Mouse (Mus musculus): ENCODE data around the gene Vsir.

The Vsir gene

DNA sequence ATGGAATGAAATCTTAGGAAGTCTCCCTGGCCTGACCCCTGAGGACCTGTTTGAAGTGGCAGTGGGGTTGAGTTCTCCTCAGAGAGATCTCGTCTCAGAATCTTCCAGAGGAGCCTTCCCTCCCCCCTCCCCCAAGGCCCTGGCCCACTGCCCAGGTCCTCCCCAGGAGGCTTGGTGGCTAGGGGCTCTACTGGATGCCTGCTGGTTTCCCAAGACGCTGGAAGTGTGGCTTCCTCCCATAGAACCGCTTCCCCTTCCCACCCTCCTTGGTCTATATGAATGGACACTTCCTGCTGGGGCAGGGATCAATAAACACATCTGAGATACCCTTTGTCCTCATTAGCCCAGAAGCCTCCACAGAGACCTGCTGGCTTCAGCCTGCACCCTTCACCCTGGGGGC, 4.6 kb downstream of the Vsir start:
- in situ Hi-C loops (cut with MboI; ENCODE audit: low pct_unique_long_range_greater_than_20kb in 1 of 2, low sequenced_read_pairs in 2 of 2, unreplicated experiment in 1 of 2), result no loop called here

DNA sequence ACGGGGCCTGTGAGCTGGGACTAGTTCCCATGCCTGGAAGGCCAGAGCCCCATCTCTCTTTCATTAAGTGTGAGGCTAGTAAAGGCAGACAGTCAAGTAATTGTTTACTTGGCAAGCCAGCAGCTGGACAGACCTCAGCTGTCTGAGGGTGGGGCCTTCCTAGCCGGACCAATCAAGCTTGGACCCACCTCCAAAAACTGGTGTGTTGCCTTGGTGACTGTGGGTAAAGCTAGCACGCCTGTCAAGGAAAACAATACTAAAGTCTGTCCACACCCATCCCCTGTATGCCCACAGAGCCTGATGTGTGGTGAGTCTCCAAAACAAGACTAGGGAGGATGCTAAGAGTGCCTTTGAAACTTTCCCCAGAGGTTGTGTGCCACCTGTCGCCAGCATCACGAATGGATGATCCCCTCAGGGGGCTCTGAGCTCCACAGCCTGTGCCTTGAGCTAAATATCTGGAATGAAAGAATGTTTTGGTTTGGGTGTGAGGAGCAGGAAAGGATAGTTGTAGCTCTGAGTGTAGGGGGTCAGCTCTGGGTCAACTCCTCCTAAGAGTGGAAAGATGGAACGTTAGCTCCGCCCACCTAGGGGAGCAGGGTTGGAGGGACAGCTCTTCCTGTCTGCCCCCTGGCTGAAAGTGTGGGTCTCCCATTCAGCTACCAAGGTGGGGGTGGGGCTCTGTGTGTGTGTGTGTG, 5.3 kb downstream of the Vsir start:
- in situ Hi-C loops (cut with MboI; ENCODE audit: low pct_unique_long_range_greater_than_20kb in 1 of 2, low sequenced_read_pairs in 2 of 2, unreplicated experiment in 1 of 2), result no loop called here

DNA sequence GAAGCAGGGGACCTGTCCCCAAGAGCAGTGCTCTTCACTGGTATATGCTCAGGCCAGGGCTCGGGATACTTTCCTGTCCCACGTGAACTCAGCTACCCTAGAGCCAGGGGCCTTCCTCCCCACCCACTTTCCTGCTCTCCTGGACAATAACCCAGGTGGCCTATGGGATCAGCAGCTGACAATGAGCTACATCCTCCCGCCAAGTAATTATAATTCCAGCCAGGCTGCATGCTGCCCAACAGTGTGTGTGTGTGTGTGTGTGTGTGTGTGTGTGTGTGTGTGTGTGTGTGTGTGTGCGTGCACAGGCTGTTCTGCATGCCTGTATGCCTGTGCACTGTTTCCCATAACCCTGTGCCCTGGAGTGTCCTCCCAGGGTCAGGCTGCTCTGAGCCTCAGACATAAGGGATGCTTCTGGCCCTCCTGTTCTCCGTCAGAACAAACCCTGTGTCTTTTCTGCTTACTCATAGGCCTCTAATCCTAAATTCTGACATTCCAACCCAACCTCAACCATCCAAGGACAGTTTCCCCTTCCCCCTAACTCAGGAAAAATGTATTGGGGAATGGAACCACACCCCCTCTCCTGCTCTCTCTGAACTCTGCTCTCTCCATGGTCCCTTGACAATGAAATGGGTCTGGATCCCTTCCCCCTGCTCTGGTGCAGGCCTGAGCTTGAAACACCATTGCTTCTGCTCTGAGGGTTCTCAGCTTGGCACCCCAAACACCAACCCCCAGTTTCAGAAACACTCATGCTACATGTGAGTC, 6.8 kb downstream of the Vsir start:
- in situ Hi-C loops (cut with MboI; ENCODE audit: low pct_unique_long_range_greater_than_20kb in 1 of 2, low sequenced_read_pairs in 2 of 2, unreplicated experiment in 1 of 2), result no loop called here

DNA sequence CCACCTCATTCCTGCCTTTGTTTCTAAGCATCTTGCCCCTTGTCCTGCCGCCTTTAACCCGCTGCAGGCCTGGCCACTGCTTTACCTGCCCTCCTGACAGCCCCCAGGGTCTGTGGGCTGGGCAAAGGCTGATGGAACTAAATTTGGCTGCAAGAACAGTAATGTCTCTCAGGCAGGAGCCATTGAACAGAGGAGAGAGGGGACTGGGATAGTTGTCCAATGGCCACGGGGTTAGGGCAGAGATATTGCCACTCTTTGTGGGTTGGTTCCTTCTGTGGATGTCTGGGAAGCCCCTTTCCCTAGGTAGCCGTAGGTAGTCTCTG, 7.3 kb downstream of the Vsir start:
- in situ Hi-C loops (cut with MboI; ENCODE audit: low pct_unique_long_range_greater_than_20kb in 1 of 2, low sequenced_read_pairs in 2 of 2, unreplicated experiment in 1 of 2), result no loop called here

DNA sequence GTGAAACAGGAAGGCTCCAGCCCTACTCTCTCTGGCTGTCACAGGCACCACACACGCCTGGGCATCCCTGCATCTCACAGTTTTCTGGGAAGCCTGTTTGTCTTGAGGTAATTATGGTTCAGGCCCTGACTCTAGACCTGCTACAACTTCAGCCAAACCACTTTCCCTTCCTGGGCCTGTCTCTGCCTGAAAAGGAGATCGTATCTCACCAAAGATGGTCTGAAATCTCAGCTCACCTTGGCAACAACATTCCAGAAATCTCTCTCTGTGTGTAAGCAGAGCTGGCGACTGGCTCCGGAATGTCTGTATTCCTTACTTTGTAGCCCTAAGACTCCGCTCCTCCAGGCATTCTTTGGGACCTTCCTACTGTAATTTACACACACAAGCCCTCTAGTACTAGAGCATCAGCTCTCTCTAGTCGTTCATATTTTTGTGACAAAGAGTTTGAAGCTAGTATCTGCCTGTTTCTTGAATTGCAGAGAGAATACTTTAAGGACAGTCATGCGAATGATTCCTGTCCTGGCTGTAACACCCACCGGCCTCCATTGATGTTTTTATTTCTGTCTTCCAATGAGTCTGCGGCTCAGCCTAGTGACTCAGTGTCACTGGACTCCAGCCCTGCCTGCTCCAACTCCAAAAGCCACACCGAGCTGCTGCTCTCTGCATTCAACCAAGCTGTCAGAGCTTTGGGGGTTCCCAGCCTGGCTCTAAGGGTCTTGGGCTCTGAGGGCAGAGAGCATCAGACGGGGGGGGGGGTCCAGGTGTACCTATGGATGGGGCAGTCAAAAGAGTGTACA, 8.4 kb downstream of the Vsir start:
- in situ Hi-C loops (cut with MboI; ENCODE audit: low pct_unique_long_range_greater_than_20kb in 1 of 2, low sequenced_read_pairs in 2 of 2, unreplicated experiment in 1 of 2), result no loop called here

DNA sequence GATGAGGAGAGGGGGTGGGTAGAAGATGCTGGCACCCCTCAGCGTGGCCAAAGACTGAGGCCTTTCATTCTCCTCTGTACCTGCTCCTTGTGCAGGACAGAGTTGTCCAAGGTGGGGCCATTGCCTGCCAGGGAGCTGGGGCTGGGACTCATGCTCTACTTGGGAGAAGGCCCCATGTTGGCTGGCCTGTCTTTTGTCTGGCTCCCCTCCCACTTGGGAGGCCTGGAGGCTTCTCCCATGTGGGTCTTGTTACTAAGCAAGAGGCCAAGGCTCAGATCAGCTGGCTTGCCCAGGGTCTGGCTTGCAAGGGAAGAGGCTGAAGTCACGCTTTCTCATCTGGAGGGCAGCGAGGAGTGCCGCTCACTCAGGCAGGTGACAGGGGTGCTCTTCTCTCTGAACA, 10.8 kb downstream of the Vsir start:
- in situ Hi-C loops (cut with MboI; ENCODE audit: low pct_unique_long_range_greater_than_20kb in 1 of 2, low sequenced_read_pairs in 2 of 2, unreplicated experiment in 1 of 2), result no loop called here

DNA sequence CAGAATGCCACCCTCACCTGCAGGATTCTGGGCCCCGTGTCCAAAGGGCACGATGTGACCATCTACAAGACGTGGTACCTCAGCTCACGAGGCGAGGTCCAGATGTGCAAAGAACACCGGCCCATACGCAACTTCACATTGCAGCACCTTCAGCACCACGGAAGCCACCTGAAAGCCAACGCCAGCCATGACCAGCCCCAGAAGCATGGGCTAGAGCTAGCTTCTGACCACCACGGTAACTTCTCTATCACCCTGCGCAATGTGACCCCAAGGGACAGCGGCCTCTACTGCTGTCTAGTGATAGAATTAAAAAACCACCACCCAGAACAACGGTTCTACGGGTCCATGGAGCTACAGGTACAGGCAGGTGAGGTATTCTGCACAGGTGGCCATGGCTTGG, 11.2 kb downstream of the Vsir start:
- in situ Hi-C loops (cut with MboI; ENCODE audit: low pct_unique_long_range_greater_than_20kb in 1 of 2, low sequenced_read_pairs in 2 of 2, unreplicated experiment in 1 of 2), result no loop called here

DNA sequence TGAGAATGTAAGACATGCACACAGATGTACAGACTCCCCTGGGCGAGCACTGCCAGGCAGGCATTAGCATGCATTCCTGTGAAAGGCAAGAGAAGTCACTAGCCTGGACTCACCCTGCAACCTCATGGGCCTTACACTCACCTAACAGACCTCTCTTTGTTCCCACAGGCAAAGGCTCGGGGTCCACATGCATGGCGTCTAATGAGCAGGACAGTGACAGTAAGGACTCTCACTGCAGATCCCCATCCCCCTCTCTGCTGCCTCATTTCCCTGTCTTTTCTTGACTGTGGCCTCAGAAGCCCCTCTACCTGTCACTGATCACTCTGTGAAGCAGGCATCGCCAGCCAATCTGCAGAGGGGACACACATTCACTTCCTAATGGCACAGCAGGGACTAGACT, 12.1 kb downstream of the Vsir start:
- in situ Hi-C loops (cut with MboI; ENCODE audit: low pct_unique_long_range_greater_than_20kb in 1 of 2, low sequenced_read_pairs in 2 of 2, unreplicated experiment in 1 of 2), result no loop called here

DNA sequence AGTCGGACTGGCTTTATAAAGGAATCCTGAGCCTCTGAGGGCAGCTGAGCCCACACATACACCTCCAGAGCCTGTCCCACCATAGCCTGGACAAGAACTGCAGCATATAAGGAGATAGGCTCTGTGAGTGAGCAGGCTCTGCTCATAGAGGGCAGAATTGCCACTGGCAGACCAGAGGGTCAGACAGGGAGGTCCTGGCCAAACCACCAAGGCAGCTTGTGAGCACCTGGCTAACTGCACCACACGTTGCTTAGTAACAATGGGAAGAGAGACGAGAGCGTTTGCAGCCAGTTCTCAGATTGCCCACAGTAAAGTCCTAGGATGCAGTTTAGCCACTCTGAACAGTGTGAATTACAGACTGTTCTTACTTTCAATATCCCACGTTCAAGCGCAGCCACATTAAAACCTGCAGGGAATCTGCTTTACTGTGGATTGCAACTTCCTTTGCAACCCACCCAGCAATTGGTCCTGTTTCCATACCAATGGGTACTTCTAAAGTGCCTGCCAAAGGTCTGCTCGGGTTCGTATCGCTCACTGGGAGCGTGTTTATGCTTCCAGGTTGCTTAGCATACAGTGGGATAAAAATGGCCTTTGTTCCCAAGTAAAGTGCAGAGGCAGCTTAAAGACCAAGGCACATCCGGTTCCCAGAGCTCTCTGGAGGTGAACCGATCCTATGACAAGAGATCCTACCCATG, 15.1 kb downstream of the Vsir start:
- in situ Hi-C loops (cut with MboI; ENCODE audit: low pct_unique_long_range_greater_than_20kb in 1 of 2, low sequenced_read_pairs in 2 of 2, unreplicated experiment in 1 of 2), result no loop called here

DNA sequence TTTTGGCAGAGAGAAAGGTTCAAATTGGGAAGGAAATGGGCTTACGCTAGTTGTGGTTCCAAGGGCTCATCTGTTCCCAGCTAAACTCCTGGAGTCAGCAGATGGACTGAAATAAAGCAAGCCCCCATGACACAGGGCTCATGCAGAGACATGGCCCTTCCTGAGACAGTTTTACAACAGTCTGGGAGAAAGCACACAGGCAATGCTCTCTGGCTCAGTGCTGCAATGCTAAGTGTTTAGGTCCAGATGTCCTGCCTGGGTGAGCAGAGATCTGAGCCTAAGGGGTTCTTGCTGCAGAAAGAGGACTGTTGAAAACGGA, 15.6 kb downstream of the Vsir start:
- in situ Hi-C loops (cut with MboI; ENCODE audit: low pct_unique_long_range_greater_than_20kb in 1 of 2, low sequenced_read_pairs in 2 of 2, unreplicated experiment in 1 of 2), result no loop called here

DNA sequence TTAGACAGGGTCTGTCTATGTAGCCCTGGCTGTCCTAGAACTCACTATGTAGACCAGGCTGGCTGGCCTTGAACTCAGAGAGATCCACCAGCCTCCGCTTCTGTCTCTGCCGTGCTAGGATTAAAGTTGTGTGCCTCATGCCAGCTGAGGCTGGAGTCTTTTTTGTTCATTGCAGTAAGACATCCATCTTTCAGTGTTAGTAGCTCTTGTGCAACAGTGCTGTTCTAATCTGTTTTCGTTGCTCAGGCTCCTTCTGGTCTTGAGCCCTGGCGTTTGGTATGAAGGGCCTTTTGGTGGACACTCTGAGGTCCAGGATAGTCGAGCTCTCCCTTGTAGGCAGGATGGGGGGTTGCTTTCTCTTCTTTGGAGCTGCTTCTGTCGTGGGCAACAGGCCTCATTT, 16.8 kb downstream of the Vsir start:
- in situ Hi-C loops (cut with MboI; ENCODE audit: low pct_unique_long_range_greater_than_20kb in 1 of 2, low sequenced_read_pairs in 2 of 2, unreplicated experiment in 1 of 2), result no loop called here

DNA sequence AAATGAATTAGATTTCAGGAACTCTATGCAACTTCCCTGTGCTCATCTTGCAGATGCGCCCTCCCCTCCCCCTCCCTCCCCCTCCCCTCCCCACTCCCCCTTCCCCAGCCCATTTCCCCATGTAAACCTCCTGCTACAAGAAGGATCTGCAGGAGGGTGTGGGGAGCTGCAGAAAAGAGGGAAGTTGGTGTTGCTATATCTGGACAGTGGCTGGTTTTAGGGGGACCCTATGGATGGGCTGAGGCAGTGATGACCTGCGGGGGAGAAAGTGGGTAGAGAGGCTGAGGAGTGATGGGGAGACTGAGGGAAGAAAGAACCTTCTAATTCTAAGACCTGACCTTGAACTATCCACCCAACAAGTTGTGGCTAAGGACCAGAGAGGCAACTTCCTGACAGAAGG, 20.5 kb downstream of the Vsir start:
- in situ Hi-C loops (cut with MboI; ENCODE audit: low pct_unique_long_range_greater_than_20kb in 1 of 2, low sequenced_read_pairs in 2 of 2, unreplicated experiment in 1 of 2), result no loop called here

DNA sequence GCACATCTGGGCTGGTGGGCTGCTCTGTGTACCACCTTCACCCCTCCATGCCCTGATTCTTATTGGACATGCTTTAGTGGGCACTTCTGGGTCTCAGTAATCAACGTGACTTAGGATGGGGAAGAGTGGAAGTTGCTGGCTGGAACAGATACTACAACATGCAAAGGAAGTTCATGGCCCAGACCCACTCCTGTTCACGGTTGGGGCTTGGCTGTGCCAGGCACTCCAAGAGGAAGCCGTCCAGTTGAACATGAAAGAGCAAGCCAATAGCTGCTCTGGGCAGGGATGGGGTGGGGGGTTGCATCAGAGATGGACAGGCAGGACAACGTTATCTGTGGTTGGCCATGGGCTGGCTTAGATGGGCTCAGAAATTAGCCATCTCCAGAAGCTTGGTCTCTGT, 21.3 kb downstream of the Vsir start:
- in situ Hi-C loops (cut with MboI; ENCODE audit: low pct_unique_long_range_greater_than_20kb in 1 of 2, low sequenced_read_pairs in 2 of 2, unreplicated experiment in 1 of 2), result no loop called here

DNA sequence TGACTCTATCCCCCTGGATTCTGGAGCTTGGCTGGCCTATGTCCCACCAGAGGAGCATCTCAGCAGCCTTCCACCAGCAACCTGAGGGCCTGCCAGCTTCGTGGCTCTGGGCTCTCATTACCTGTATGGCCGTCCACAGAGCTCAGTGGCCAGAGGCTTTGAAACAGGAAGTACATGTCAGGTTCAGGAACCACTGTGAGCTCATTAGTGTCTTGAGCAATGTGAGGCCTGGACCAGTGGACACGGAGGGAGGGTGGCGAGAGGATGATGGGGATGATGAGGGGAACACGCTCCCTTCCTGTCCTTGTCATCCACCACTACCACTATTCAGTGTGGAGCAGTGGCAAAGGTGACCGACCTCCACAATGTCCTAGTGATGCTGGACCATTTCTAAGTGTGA, 22.8 kb downstream of the Vsir start:
- in situ Hi-C loops (cut with MboI; ENCODE audit: low pct_unique_long_range_greater_than_20kb in 1 of 2, low sequenced_read_pairs in 2 of 2, unreplicated experiment in 1 of 2), result no loop called here

DNA sequence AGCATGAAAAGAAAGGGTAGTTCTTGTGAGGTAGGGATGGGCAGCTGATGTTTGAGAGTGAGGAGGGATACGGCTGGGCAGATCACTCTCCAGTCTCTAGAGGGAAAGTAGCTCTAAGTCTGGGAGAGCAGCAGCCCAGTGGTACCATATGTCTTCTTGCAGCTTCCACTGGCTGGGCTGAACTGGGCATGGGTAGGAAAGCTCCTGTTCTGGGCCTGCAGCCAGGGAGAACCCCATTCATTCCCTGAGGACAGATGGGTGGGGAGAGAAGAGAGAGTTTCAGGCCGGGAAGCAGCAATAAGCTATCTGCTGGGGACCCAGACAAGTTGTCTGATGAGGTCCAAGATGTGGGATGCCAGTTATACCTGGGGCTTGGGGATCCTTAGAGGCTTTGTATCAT, 23.4 kb downstream of the Vsir start:
- in situ Hi-C loops (cut with MboI; ENCODE audit: low pct_unique_long_range_greater_than_20kb in 1 of 2, low sequenced_read_pairs in 2 of 2, unreplicated experiment in 1 of 2), result no loop called here

DNA sequence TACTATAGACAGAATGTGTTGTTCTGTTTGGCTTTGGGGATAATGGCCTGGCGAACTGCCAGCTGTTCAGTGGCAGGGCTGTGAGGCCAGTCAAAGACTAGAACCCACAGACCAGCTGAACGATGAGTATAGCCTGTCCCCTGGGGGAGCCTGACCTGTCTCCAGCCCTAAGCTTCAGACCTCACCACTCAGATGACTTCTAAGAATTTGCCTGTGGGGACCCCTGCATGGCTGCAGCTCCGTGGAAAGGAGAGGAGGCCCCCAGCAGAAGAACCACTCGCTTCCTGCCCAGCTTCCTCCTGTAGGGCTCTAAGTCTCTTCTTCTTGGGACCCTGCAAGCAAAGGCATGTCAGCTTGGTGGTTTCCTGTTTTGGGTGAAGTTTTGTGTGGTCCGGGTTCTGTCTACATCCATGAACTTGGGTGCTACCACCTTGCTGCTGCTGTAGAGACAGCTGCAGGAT, 24.0 kb downstream of the Vsir start:
- in situ Hi-C loops (cut with MboI; ENCODE audit: low pct_unique_long_range_greater_than_20kb in 1 of 2, low sequenced_read_pairs in 2 of 2, unreplicated experiment in 1 of 2), result no loop called here

DNA sequence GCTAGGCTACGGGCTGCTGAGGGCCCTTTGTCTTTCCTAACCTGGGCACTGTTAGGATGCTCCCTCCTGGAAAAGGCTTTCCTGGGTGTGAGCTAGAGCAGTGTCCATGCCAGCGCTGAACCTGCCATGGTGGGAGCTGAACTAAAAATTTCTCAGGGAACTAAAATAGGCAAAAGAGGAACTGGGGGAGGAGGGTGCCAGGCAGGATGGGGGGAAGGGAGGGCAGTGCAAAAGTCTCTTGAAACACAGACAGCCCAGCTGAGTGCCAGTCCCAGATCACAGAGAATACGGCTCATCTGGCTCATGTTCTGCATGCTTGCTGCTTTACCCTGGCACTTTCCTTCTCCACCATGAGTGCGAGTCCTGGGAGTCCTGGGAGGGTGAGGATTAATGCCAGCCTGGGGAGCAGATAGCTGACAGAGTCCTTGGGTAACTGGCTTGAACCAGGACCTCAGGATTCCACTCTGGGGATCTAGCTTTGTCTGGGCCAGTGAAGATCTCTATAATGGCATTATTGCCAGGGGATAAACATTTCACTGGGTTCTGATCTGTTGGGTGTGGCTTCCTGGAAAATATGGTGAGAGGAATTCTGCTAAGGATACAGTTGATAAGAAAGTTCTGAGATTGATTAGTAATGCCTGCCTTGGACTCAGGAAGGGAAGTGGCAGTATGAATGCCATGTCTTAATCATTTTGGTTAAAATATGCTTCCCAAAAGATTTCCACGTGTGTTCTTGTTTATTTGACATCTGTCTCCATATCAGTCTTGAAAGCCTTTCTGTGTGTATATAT, 25.1 kb downstream of the Vsir start:
- in situ Hi-C loops (cut with MboI; ENCODE audit: low pct_unique_long_range_greater_than_20kb in 1 of 2, low sequenced_read_pairs in 2 of 2, unreplicated experiment in 1 of 2), result no loop called here

DNA sequence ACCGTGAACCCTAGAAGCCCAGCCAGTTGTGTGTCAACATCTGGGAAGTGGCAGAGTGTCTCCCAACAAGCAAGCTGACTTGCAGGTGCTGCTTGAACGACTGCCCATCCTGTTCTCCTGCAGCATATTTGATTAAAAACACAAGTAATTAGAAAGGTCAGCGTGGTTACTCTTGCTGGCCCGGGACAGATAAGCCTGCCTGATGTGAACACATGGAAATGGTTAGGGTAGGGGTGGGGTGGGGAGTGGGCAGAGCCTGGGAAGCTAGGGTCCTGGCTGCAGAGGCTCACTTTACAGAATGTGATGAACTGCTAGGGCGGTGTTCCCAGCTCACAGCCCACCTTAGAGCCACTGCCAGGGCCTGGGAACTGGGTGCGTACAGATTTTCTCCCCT, 26.9 kb downstream of the Vsir start:
- in situ Hi-C loops (cut with MboI; ENCODE audit: low pct_unique_long_range_greater_than_20kb in 1 of 2, low sequenced_read_pairs in 2 of 2, unreplicated experiment in 1 of 2), result no loop called here

Measured in mouse embryonic stem cell (cell line).